Mouse (Mus musculus): Measurements from ENCODE around the gene Dennd1b.

- TF ChIP-seq CTCF (IDR thresholded peaks at IDR 0.05; ENCODE audit: control insufficient read depth, insufficient read depth, low read length) (no peak), POLR2A (IDR thresholded peaks at IDR 0.05; ENCODE audit: borderline replicate concordance, control insufficient read depth, low read depth, low read length) (no peak)
These were observed 20.9 kb downstream of the Dennd1b start for GRCm38 (mm10) chr1:138984161-138984560.
